Mouse (Mus musculus): Measurements from ENCODE around the gene Sdk2.

Gene Sdk2

DNA sequence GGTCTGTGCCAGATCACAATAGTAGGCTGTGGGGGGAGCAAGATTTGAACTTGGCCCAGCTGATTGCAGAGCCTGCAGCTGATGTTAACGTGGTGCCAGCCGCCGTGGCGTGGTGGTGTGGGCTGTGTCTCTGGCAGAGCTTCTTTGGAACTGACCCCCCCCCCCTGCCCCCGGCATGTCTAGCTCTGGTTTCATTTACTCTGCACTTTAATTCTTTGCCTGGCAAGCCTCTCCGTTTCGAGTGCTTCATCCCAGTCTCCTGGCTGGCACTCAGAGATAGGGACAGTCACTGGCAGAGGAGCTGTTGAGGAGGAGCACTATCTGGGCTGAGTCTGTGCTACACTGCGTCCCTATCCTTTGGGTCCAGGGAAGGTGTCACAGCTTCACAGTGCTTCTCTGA lies 75.0 kb downstream of the Sdk2 start:
- no peak for DNase-seq (ENCODE audit: low spot score in 2 of 2)

DNA sequence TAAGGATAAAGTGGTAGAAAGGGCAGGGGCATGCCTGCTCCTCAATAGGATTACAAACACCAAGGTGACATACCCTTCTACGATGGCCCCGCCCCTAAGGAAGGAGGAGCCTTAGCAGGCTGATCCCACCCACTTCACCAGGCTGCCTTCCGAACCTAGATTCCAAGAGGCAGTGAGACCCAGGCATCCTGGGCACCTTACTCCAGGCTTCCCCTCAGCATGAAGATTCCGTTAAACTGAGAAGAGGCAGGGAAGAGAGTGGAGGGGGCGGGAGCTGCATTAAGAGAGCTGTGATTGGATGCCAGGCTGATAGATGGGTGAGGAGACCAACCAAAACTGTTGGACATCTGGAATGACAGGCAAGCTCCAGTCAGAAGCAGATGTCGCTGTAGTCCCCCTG lies 76.4 kb downstream of the Sdk2 start:
- no peak for DNase-seq (ENCODE audit: low spot score in 2 of 2)

GRCm38 (mm10) chr11:113990065-113990464 lies 76.8 kb downstream of the Sdk2 start:
- no peak for DNase-seq (ENCODE audit: low spot score in 2 of 2)

DNA sequence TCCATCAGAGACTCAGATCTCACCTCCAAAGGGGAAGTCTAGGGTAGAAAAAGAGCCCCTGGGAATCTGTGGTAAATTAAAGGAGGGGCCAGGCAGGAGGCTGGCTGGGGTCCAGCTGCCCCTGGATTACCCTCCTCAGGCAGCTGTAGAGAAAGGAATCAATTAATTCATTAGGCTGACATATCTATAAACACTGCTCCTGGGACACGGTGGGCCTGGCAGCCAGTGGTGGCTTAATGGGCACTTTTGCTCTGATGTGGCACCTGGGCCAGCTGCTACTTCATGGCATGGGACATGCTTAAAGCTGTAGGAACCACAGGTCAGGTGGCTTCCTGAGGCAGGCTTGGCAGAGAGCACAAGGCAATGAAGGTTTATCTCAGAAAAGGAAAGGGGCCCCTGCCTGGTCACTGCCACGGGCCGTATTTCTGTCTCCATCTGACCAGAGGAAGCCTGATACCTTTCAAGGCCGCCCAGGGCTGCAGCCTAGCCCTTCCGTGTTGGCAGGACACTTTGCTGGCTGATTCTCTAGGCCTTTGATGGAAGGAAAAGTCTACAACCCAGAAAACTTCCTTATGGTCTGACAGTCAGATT lies 80.9 kb downstream of the Sdk2 start:
- DNase-seq (ENCODE audit: low spot score in 2 of 2), result no peak

DNA sequence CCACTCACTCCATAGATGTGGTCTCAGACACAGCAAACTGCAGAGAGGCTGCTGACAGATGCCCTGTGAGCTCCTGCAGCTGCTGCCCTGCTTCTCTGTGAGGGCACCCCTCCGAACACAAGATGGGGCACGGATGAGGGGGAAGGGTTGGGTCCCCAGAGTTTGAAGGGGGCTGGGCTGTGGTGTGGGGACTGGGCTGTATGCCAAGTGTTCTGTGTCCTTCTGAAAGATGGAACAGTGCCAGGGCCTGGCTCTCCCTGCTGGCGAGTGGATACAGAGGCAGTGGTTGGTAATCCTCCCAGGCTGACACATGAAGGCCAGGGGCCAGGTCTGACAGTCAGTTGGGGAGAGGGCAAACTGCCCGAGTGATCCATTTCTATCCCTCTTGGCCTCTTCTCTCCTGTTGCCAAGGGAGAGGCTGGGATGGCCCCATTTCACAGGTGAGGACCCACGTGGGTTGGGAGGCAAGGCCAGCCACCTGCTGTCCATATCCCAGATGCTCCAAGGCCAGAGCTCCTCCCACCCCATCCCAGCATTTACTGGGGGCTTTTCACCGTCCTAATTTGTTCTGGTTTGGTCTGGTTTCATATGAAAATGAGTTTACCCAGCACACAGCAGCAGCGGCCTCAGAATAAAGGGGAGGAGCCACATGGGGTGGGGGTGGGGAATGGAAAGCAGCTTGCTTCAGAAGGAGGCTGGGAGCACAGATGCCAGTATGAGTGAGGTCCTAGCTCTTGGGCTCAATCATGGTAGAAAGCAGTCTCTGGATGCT lies 84.9 kb downstream of the Sdk2 start:
- no peak for DNase-seq (ENCODE audit: low spot score in 2 of 2)

GRCm38 (mm10) chr11:113981088-113981487 lies 85.8 kb downstream of the Sdk2 start:
- DNase-seq (ENCODE audit: low spot score in 2 of 2), result no peak

DNA sequence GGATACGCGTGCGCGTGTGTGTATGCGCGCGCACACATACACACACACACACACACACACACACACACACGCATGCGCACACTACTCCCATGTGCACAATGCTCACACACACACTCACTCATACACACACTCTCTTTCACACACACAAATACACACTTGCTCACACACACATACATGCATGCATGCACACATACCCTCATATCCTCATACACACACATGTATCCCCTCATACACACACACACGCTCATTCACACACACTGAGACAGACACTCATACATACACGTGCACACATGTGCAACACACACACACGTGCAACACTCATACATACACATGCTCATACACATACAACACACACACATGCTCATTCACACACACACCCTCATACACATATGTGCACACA lies 88.5 kb downstream of the Sdk2 start:
- no peak for DNase-seq (ENCODE audit: low spot score in 2 of 2)

DNA sequence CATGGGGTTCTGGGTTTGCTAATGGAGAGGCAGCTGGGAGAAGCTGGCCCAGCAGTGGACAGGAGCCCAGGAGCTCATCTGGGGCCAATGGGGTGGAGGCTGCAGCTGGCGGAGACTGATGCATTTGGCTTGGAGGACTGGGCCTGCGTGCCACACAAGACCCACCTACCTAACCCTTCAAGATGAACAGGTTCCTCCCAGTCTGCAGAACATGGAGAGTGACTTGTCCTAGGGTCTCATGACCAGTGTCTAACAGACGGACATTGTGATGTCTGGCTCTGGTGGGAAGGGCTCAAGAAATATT lies 91.2 kb downstream of the Sdk2 start:
- DNase-seq (ENCODE audit: low spot score in 2 of 2), result no peak

GRCm38 (mm10) chr11:113974876-113975666 lies 91.8 kb downstream of the Sdk2 start:
- no peak for DNase-seq (ENCODE audit: low spot score in 2 of 2)

- DNase-seq (ENCODE audit: low spot score in 2 of 2), result no peak
Measured at GRCm38 (mm10) chr11:113972517-113972872, 94.4 kb downstream of the Sdk2 start.

DNA sequence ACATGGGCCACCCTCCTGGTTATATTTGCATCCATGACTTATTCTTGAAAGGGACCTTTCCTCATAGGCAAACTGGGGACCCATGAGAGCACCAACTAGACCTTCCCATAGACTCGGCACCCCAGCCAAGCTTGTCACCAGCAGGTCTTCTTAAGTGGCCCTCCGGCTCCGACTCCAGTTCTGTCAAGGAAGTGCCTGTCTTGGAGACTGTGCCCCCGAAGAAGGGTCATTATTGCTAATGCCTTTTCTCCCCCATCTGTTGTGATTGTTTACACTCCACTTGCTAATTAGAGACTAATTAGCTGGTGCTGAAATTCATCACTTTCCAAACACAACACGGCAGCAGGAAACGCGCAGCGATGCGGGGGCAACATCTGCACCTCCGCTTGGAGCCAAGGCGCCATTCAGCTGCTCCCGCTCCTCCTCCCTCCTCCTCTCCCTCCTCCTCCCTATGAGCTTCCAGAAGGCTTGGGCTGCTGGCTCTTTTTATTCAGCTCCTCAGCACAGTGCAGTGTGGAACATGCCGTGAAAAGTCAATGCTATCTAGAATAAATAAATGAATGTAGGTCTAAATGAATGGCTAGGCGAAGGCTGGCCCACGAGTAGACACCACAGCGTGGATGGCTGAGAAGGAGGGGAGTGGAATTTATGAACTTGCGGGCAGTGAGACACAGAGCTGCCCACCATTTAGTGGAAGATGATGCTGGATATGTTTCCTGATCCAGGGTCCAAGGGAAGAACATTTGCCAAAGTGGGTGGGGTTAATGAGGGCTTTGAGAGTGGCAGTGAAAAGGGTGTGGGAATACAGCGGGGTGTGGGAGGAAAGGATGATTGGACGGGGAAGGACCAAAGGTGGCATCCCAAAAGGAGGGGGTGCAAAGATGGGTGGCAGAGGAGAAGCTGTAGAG lies 95.0 kb downstream of the Sdk2 start:
- DNase-seq (ENCODE audit: low spot score in 2 of 2), result no peak

DNA sequence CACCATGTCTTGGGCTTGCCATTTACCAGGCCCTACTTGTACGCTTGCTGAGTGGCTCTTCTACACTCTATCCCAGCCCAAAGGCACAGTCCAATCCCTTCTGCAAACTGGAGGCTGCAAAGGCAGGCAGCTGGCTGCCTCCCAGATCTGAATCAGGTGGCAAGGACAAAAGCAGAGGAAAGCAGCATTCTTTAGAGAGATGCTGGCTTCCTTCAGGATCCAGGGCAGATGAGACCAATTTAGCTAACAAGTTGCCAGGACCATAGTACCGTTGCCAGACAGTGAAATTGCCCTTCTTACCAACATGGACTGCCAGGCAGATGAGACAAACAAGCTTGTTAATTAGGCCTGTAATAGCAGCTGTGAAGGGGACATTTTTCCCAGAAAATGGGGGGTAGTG lies 96.8 kb downstream of the Sdk2 start:
- DNase-seq (ENCODE audit: low spot score in 2 of 2), result no peak

DNA sequence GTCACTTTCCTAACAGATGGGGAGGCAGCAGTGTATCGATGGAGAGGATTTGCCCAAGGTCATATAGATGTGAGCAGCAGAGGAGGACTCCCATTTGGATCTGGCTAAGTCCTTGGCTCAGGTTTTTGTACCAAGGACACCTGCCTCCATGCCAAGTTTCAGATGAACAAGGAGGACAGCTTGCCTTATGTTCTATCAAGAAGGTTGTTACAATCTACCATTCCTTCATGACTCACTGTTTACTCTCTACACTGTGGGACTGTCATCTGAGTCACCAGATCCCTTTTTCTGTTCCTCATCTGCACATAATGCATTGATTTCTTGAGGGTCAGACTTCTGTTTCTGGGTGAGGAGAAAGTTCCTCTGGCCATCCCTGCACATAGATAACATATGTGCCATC lies 101.6 kb downstream of the Sdk2 start:
- no peak for DNase-seq (ENCODE audit: low spot score in 2 of 2)

- DNase-seq (ENCODE audit: low spot score in 2 of 2), result no peak
Measured at GRCm38 (mm10) chr11:113962751-113963150, 104.1 kb downstream of the Sdk2 start.

GRCm38 (mm10) chr11:113951616-113951988 lies 115.2 kb downstream of the Sdk2 start:
- DNase-seq (ENCODE audit: low spot score in 2 of 2), result no peak

GRCm38 (mm10) chr11:113950904-113951615 lies 115.8 kb downstream of the Sdk2 start:
- DNase-seq (ENCODE audit: low spot score in 2 of 2), result no peak

DNA sequence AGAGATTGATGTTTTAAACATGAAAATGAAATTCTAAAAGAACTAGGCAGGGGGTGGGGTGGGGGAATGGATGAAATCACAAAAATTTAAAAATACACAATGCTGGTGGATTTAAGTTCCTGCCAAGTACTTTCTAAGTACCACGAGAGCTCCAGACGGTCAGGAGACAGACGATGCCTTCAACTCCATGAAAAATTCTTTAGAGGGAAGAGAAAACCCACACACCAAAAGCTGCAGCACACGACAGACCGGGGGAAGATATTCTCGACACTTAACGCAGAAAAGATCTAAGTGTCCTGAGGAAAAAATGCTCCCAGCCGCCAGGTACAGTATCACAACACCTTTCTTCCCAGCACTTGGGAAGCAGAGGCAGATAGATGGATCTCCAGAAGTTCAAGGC lies 118.2 kb downstream of the Sdk2 start:
- DNase-seq (ENCODE audit: low spot score in 2 of 2), result no peak

DNA sequence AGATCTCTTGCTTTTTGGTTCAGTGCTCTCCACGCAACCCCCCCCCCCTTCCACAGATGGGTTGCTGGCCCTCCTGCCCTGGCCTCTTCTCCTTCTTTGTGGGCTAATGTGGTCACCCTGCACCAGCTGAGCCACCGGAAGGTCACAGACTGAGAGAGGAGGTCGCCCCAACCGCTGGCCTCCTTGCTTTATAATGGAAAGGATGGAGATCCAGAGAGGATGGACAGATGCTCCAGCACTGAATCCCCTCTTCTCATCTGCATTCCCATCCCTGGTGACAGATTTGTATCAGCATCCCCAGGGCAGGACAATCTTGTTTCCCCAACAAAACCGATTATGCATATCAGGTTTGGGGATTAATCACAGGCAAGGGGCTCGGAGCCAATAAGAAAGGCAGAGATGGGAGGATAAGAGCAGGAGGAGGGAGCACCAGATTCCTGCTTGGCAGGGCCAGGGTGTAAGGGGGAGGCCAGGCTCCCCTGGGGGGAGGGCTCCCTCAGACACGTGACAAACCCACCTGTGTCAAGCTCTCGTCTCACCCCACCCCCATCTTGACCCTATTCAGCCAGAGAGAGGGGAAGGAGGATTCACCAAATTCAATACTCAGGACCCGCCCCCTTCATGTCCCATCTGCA lies 124.6 kb downstream of the Sdk2 start:
- no peak for DNase-seq (ENCODE audit: low spot score in 2 of 2)

DNA sequence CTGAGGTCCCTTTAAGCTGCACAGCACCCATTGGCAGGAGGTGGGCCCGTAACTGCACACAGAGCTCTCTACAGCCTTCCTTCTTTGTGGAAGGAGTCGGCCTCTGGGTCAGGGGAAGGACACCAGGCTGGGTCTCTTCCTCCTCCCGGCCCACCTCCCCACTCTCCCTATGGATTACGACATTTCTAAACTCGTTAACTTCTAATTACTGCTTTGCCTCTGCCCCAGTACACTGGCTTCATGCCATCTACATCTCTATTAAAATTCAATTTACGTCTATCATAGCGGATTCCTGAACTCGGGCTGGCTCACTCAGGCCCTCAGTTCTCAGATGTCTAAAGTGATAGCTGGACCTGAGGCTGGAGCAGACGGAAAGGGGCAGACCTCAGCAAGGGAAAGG lies 133.2 kb downstream of the Sdk2 start:
- no peak for DNase-seq (ENCODE audit: low spot score in 2 of 2)

- no peak for DNase-seq (ENCODE audit: low spot score in 2 of 2)
Measured at GRCm38 (mm10) chr11:113932909-113933308, 133.9 kb downstream of the Sdk2 start.

- no peak for DNase-seq (ENCODE audit: low spot score in 2 of 2)
Measured at GRCm38 (mm10) chr11:113931701-113932100, 135.1 kb downstream of the Sdk2 start.

All from natural killer cell, adult 2 months (primary cell).